Mouse (Mus musculus) thymus, adult 2 months (tissue): Measurements from ENCODE around the gene Gm17409.

Experiments
- CTCF ChIP-seq: fragments of 200-500 bp; IDR thresholded peaks from 2 replicates; pipeline ENCODE4 v1.5.1; 2012; ENCODE audit warnings: mild to moderate bottlenecking, control low read depth, low read length, moderate library complexity, borderline replicate concordance; ENCODE audit not compliant: control insufficient read depth, poor library complexity, insufficient read depth; ENCODE audit errors: extremely low read depth
- POLR2A ChIP-seq: fragments of 200-500 bp; IDR thresholded peaks from 2 replicates; pipeline ENCODE4 v1.6.1; 2012; ENCODE audit warnings: mild to moderate bottlenecking, low read length, control low read depth, moderate library complexity; ENCODE audit not compliant: control insufficient read depth, poor library complexity, insufficient read depth; ENCODE audit errors: extremely low read depth

DNA sequence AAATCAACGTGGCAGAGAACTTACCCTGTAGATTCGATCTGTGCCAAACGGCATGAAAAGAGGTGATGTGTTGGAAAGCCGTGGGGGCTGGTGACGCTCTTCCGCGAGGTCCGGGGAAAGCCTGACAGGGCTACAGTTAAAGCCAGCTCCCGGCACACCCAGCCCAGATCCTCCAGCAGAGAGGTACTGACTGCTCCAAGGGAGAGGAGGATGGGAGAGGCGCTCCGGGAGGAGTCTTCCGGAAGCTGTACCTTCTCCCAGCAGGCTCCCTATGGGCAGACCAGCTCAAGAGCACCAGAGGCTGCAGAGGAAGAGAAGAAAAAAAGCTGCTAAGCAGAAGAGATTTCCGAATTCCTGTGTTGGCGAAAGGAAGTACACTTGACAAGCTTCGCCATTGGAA is 46.1 kb downstream of the Gm17409 start:
- TF ChIP-seq CTCF (no peak), POLR2A (no peak)
